Mouse (Mus musculus) 416B (cell line): ENCODE results near the gene Notum.

Source experiments
- DNase-seq: peaks from one replicate; pipeline ENCODE4 v3.0.0; 2011; ENCODE audit warnings: low read depth

Gene Notum

DNA sequence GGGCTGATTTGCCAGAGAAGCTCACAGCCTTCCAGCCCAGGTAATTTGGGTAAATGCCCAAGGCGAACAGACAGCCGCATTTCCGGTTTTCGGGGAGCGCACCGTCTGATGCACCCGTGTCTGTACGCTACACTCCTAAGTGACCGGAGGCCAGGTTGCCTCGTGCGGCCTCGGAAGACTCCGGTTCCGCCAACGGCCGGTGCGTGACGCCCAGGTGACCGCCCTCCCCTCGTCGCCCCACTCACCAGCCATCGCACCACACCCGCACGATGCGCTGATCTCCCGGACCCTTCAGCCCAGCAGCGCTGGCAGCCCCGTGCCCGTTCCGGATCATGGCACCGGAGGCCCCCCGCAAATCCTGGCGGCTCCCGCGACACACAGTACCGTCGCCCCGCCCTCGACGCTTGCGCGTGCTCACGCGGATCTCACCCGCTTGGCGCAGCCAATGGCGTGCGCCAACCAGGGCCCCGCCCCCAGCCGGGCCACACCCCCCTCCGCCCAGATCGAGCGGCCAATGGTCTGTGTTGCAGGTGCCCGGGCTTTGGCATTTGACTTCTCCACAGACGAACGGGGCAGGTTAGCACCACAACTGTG is 43.4 kb downstream of the Notum start, which contains the start of gene Pcyt2:
Gene Pcyt2 (minus strand): TSS at position 418 of the 594 bp plus-strand sequence.
- peak; percentile 93 for DNase-seq

DNA sequence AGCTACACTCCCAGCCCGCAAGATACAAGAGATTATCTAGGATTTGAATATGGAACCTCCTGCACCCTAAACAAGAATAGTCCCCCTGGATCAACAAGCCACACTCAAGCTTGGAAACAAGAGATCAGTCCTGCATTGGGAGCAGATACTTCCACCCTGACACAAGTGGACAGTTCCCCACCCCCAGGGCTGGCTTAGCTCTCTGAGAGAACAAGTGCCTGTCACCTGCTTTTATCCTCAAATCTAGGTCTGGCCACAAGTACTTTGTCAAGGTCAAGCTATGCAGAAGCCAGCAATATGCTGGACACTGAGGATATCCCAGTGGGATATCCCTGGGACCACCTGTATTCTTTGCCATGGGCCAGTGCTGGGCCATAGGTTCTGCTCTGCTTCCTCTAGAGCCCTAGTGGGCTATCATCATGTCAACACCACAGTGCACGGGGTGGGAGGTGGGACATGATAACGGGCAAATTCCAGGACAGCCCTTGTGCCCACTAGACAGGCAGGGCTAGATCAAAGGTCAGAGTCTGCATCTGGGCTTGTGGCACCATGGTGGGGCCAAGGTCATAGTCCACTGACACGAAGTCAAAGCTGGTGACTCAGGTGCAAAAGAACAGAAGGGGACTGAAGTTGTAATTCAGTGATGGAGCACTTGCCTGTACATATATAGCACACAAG is 44.2 kb downstream of the Notum start:
- no peak for DNase-seq

GRCm38 (mm10) chr11:120615606-120616203 is 45.3 kb downstream of the Notum start:
- peak; percentile 84 for DNase-seq

- no peak for DNase-seq
These were observed 45.8 kb downstream of the Notum start for GRCm38 (mm10) chr11:120615167-120615566.

- no peak for DNase-seq
These were observed 47.0 kb downstream of the Notum start for GRCm38 (mm10) chr11:120613976-120614375.

- no peak for DNase-seq
These were observed 47.4 kb downstream of the Notum start for GRCm38 (mm10) chr11:120613481-120613972.

DNA sequence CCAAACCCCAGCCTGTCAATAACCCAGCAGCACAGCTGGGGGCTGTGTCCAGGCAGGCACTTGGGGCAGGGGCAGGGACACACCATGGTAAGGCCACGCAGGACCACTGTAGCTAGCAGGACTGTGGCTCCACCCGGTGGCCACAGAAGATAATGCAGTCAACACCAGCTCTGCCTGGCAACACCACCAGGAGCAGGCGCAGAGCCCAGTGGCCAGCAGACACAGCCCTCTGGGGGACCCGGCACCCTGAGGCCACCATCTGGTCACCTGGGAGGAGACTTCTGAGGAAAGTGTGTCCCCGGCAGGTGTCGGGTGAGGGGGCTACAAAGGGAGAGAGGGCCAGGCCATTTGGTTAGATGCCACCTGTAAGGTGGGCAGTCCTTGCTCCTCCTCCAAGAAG is 48.2 kb downstream of the Notum start:
- DNase-seq, result peak; percentile 72

GRCm38 (mm10) chr11:120610477-120611046 is 50.4 kb downstream of the Notum start:
- DNase-seq, result no peak

- DNase-seq, result no peak
These were observed 51.7 kb downstream of the Notum start for GRCm38 (mm10) chr11:120609250-120609649.

DNA sequence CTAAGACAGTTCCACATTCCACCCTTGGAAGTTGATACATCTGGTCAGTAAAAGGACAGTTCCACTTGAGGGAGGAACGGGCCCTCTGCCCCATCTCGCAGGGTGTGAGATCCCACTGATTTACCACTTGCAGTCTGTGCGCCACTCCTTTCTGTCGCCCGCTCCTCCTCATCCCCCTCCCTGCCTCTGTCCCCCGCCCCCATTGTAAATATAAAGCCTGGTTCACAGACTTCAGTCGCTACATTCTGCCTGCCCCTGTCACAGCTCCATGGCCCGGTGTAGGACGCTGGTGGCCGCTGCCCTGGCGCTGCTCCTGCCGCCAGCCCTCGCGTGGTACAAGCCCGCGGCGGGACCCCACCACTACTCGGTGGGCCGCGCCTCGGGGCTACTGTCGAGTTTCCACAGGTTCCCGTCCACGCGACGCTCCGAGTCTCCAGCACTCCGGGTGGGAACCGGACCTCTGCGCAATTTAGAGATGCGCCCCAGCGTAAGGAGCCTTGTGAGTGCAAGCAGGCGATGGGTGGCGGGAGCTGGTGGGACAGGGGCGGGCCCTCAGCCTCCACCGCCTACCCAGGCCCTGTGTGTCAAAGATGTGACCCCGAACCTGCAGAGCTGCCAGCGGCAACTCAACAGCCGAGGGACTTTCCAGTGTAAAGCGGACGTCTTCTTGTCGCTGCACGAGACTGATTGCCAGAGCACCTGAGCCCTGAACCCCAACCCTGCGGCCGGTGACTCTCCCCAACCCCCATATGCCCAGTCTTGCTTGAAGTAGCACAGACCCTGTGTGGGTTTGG is 52.5 kb downstream of the Notum start, which contains the start of gene Npb:
Gene Npb (plus strand): TSS at position 237 of the 794 bp plus-strand sequence.
- no peak for DNase-seq

GRCm38 (mm10) chr11:120606764-120607163 is 54.2 kb downstream of the Notum start:
- DNase-seq, result no peak

DNA sequence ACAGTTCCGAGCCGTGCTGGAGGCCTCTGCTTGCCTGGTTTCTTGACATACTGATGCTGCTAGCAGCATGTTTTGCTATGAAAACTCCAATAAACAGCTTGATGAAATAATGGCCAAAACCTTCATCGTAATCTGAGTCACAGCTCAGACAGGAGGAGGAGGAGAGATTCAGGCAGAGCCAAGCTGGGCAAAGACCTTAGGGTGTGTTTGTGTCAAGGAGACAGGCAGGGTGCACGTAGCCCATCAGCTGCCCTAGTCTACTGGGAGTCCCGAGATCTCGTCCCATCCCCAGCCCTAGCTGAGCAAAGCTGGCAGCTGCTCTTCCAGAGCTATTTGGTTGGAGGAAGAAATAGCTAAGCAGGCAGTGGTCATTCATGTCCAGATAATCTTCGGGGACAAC is 55.3 kb downstream of the Notum start:
- no peak for DNase-seq
